Mouse (Mus musculus) hindbrain, embryonic 16.5 days (tissue): Measurements from ENCODE around the gene Qpctl. TPM values are rescaled to one million over a fixed set of nuclear protein-coding genes. Genes with fewer than 3 reads are reported as not detected.
A peak's percentile ranks its signal among the peaks of the same experiment; 100 is the strongest.
"Not testable (repeated sequence)": the region's sequence is repeated elsewhere in the genome, so short reads cannot be mapped to it uniquely, and the experiment has no call there.

ENCODE experiments used
- ATAC-seq: fragments of 200-750 bp; cut with Nextera tagmentation; 2 replicates; pipeline ENCODE4 v1.8.0; 2017; ENCODE audit warnings: moderate TSS enrichment, moderate library complexity
- H3K27ac ChIP-seq: fragments of 300-500 bp; sonication (generic); 2 replicates; pipeline ENCODE4 v1.5.1; 2014; ENCODE audit warnings: low read depth, mild to moderate bottlenecking, control low read depth, low read length, moderate library complexity
- H3K27me3 ChIP-seq: fragments of 300-500 bp; sonication (generic); replicated peaks from 2 replicates; pipeline ENCODE4 v1.6.1; 2014; ENCODE audit warnings: low read length; ENCODE audit not compliant: control insufficient read depth, insufficient read depth
- H3K36me3 ChIP-seq: fragments of 300-500 bp; sonication (generic); 2 replicates; pipeline ENCODE4 v1.6.1; 2014; ENCODE audit warnings: mild to moderate bottlenecking, low read length, moderate library complexity, mixed read lengths; ENCODE audit not compliant: control insufficient read depth, insufficient read depth
- H3K4me1 ChIP-seq: fragments of 300-500 bp; sonication (generic); 2 replicates; pipeline ENCODE4 v1.6.1; 2014; ENCODE audit warnings: low read depth, low read length; ENCODE audit not compliant: control insufficient read depth, insufficient read depth
- H3K4me2 ChIP-seq: fragments of 300-500 bp; sonication (generic); 2 replicates; pipeline ENCODE4 v1.6.1; 2014; ENCODE audit warnings: mild to moderate bottlenecking, low read length, control low read depth, moderate library complexity
- H3K4me3 ChIP-seq: fragments of 300-500 bp; sonication (generic); 2 replicates; pipeline ENCODE4 v1.5.1; 2014; ENCODE audit warnings: mild to moderate bottlenecking, low read length, control low read depth, moderate library complexity
- H3K9ac ChIP-seq: fragments of 300-500 bp; sonication (generic); 2 replicates; pipeline ENCODE4 v1.6.1; 2014; ENCODE audit warnings: low read depth, mild to moderate bottlenecking, control low read depth, low read length, moderate library complexity
- H3K9me3 ChIP-seq: fragments of 300-500 bp; sonication (generic); 2 replicates; pipeline ENCODE4 v1.6.1; 2014; ENCODE audit warnings: mild to moderate bottlenecking, low read length, moderate library complexity; ENCODE audit not compliant: control insufficient read depth
- WGBS: fragments of 180-500 bp; shearing (Covaris S2); extraction: QIAGEN DNeasy Blood & Tissue Kit; methylation state at CpG from one replicate; pipeline ENCODE4 v1.1.7; 2014; 5-methylcytosine and 5-hydroxymethylcytosine counted together
- polyA plus RNA-seq: library from polyadenylated mRNA; unstranded; fragments of >200 nt; fragmentation: Nextera tagmentation; extraction: Ambion mirVana; gene quantifications from 2 replicates; pipeline ENCODE4 v1.2.1, GENCODE M21; 2015

Qpctl gene
- polyA plus RNA-seq, 1 experiment from 2014 or later: 26.3 TPM

GRCm38 (mm10) chr7:19157160-19157800 is 8.2 kb upstream of the Qpctl start:
- Histone ChIP-seq H3K36me3 (peaks cover 14% of the 10 kb centered on the region), H3K4me2 (peak overlapping the region; percentile 53), H3K9me3 (no peaks in the 10 kb centered on the region), H3K4me1 (peaks cover 13% of the 10 kb centered on the region), H3K27ac (0 out of 2 replicates have a peak overlapping the region, but pooled peaks have one; percentile 19), H3K27me3 (peaks cover 2% of the 10 kb centered on the region; the same call in 1 of the 2 replicates), H3K9ac (peak overlapping the region; percentile 46), H3K4me3 (peak overlapping the region; percentile 24; the same call in 1 of the 2 replicates)
- WGBS: 4% methylated on average over 30 of the region's 30 CpGs
- peak; percentile 69 for ATAC-seq

- no peak overlapping the region for H3K27ac ChIP-seq
- peaks cover 14% of the 10 kb centered on the region for H3K4me1 ChIP-seq
- no peaks in the 10 kb centered on the region for H3K9me3 ChIP-seq
- peaks cover 2% of the 10 kb centered on the region; the same call in 1 of the 2 replicates for H3K27me3 ChIP-seq
- ATAC-seq: no peak
- no peak overlapping the region for H3K4me3 ChIP-seq
- WGBS: 62% methylated on average over 13 of the region's 13 CpGs
- no peak overlapping the region for H3K4me2 ChIP-seq
- H3K36me3 ChIP-seq: peaks cover 14% of the 10 kb centered on the region
- no peak overlapping the region for H3K9ac ChIP-seq
These were observed 6.9 kb upstream of the Qpctl start for GRCm38 (mm10) chr7:19155825-19156475.

GRCm38 (mm10) chr7:19154796-19155195 is 5.7 kb upstream of the Qpctl start:
- peaks cover 2% of the 10 kb centered on the region; the same call in 1 of the 2 replicates for H3K27me3 ChIP-seq
- no peak overlapping the region for H3K27ac ChIP-seq
- ATAC-seq: no peak
- 65% methylated on average over 8 of the region's 8 CpGs for WGBS
- H3K4me3 ChIP-seq: no peak overlapping the region
- no peak overlapping the region for H3K4me2 ChIP-seq
- no peak overlapping the region for H3K9ac ChIP-seq
- H3K9me3 ChIP-seq: no peaks in the 10 kb centered on the region
- H3K4me1 ChIP-seq: peaks cover 18% of the 10 kb centered on the region
- peaks cover 14% of the 10 kb centered on the region for H3K36me3 ChIP-seq

GRCm38 (mm10) chr7:19151121-19151520 is 2.0 kb upstream of the Qpctl start:
- H3K4me3 ChIP-seq, ATAC-seq, H3K9ac ChIP-seq, H3K27me3 ChIP-seq, H3K9me3 ChIP-seq, H3K27ac ChIP-seq, H3K4me2 ChIP-seq: not testable (repeated sequence)
- peaks cover 16% of the 10 kb centered on the region for H3K4me1 ChIP-seq
- 94% methylated on average over 10 of the region's 10 CpGs for WGBS
- peaks cover 14% of the 10 kb centered on the region for H3K36me3 ChIP-seq

- WGBS: under 1% methylated on average over 24 of the region's 24 CpGs
- peaks cover 16% of the 10 kb centered on the region for H3K36me3 ChIP-seq
These were observed 535 bp upstream of the Qpctl start, which contains the start of gene Snrpd2 for GRCm38 (mm10) chr7:19149626-19150025. TSS of gene Snrpd2 (plus strand) at chr7:19149722.

GRCm38 (mm10) chr7:19148180-19148874 is 764 bp downstream of the Qpctl start:
- peak overlapping the region; percentile 75 for H3K4me2 ChIP-seq
- no peaks in the 10 kb centered on the region for H3K9me3 ChIP-seq
- H3K27ac ChIP-seq: peak overlapping the region; percentile 79
- H3K4me3 ChIP-seq: peak overlapping the region; percentile 79
- ATAC-seq: peak; percentile 0; the same call in 1 of the 2 replicates
- H3K4me1 ChIP-seq: peaks cover 16% of the 10 kb centered on the region
- peak overlapping the region; percentile 77 for H3K9ac ChIP-seq
- H3K27me3 ChIP-seq: no peaks in the 10 kb centered on the region
- 11% methylated on average over 20 of the region's 20 CpGs for WGBS
- peaks cover 7% of the 10 kb centered on the region for H3K36me3 ChIP-seq

More at GRCm38 (mm10) chr7:19149626-19150025, 535 bp upstream of the Qpctl start, which contains the start of gene Snrpd2:
- Histone ChIP-seq H3K4me3 (peak within 1 kb of the TSS; percentile 79), H3K27ac (peak within 1 kb of the TSS; percentile 80), H3K9me3 (no peaks in the 10 kb centered on the region), H3K4me2 (peak within 1 kb of the TSS; percentile 75), H3K4me1 (peaks cover 16% of the 10 kb centered on the region), H3K9ac (peak within 1 kb of the TSS; percentile 83), H3K27me3 (no peaks in the 10 kb centered on the region)
- ATAC-seq: peak; percentile 92

- Histone ChIP-seq H3K36me3 (peaks cover 2% of the 10 kb centered on the region; the same call in 1 of the 2 replicates), H3K9ac (no peak overlapping the region; the same call in 1 of the 2 replicates), H3K27ac (no peak overlapping the region), H3K27me3 (no peaks in the 10 kb centered on the region), H3K9me3 (no peaks in the 10 kb centered on the region), H3K4me3 (peak overlapping the region; percentile 79), H3K4me2 (peak overlapping the region; percentile 75), H3K4me1 (peaks cover 16% of the 10 kb centered on the region)
- WGBS: 56% methylated on average over 6 of the region's 6 CpGs
- ATAC-seq: no peak
These were observed 1.5 kb downstream of the Qpctl start for GRCm38 (mm10) chr7:19147497-19148045.

GRCm38 (mm10) chr7:19146793-19147192 is 2.3 kb downstream of the Qpctl start:
- WGBS: 87% methylated on average over 10 of the region's 10 CpGs
- no peak overlapping the region for H3K4me3 ChIP-seq
- H3K27me3 ChIP-seq: no peaks in the 10 kb centered on the region
- H3K9ac ChIP-seq: no peak overlapping the region
- H3K36me3 ChIP-seq: peaks cover 2% of the 10 kb centered on the region; the same call in 1 of the 2 replicates
- ATAC-seq: no peak
- H3K27ac ChIP-seq: no peak overlapping the region
- H3K9me3 ChIP-seq: no peaks in the 10 kb centered on the region
- H3K4me1 ChIP-seq: peaks cover 16% of the 10 kb centered on the region
- no peak overlapping the region for H3K4me2 ChIP-seq
